Mouse (Mus musculus): ENCODE data around the gene Tmprss11a. TPM values are rescaled to one million over a fixed set of nuclear protein-coding genes. Genes with fewer than 3 reads are reported as not detected.

The Tmprss11a gene
- total RNA-seq (2021) = not detected
- long read RNA-seq, experiment 1 = 0 reads
- long read RNA-seq, experiment 2 = 0 reads

DNA sequence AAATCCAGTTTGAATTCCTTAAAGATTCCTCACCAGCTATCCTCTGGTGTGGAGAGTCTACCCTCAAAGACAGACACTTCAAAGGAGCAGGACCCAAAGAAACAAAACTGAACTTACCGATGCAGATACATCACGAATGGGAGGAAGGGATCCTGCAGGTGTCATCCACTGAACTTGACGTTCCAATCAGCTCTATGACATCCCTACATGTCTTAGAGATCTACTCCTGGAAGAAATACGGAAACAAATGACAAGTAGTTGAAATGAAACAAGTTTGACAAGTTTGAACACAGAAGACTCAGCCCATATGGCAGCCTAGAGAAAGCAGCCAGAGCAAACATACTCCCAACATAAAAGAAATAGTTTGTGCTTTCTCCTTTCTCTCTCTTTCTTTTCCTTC is at the start of gene Tmprss11a:
Tmprss11a (minus strand) TSS at position 101 of the 400 bp plus-strand sequence.
- DNase-seq (ENCODE audit: low spot score) = no peak

DNA sequence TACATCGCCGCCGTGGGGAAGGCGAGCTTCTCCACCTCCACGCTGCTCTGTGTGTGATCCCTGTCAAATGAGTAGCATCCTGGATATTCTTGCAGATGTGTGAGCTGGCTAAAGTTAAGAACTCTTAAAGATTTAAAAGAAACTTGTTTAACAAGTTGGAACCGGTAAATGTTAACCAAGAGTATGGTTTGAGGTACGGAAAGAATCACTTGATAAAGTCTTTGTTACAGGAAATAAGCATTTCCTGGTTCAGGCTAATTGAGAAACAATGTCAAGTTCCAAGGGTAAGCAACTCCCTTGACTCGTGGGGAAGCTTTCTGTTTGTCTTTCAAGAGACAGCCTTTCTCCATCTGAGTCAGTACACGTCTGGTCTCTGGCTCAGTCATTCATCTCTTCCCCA is 49.7 kb upstream of the Tmprss11a start, which contains the start of gene Tmprss11g:
Tmprss11g (minus strand) TSS at position 101 of the 400 bp plus-strand sequence.
- DNase-seq (ENCODE audit: low spot score) = no peak

DNA sequence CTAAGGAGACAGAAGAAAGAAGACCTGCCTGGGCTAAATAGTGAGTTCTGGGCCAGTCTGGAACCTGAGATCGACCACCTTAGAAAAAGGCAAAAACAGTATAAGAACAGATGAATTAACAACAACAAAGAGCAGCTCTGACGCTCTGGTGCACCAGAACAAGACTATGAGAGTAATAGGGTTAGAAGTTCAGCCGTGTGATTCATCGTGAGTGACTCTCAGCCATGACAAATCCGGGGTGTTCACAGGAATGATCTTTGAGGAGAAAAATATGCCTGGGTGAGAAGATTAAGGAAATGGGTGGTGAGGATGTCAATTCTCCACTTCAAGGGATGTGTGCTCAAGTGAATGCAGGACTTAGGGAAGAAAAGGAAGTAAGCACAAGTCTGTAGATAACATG is 42.7 kb upstream of the Tmprss11a start:
- no peak for DNase-seq (ENCODE audit: low spot score)

DNA sequence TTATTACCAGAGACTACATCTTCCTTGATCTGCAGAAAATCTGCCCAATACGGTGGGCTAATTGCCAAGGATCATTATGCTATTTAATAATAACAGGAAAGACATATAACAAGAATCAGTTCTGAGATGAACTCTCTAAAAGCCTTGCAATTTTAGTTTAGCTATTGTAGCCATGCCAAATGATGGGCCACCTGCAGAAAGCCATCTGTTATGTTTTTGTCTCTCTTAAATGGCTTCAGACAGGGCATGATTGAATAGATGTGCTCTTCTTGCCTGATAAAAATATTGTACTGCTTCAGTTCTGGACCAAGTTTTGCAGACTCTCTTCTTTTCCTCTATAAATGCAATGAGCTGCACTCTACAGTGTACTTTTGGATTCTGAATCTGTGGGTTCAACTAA is 24.7 kb upstream of the Tmprss11a start:
- DNase-seq (ENCODE audit: low spot score) = no peak

DNA sequence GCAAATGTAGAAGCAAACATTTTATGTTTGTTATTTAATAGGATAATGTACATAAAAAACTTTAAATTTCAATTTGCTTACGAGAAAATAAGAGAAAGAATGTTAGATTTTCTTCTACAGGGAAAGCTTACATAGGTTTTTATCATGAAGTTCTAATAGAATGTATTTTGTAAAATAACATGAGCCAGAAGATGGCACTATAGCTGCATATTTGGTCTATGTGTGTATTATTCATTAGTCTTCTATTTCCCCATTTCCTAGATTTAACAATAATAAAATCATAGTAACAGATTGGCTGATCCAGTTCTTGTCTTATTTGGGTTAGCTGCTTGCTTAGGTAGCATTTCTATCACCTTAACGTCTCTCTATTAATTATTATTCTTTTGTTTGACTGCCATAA is 13.8 kb upstream of the Tmprss11a start:
- DNase-seq (ENCODE audit: low spot score) = no peak

DNA sequence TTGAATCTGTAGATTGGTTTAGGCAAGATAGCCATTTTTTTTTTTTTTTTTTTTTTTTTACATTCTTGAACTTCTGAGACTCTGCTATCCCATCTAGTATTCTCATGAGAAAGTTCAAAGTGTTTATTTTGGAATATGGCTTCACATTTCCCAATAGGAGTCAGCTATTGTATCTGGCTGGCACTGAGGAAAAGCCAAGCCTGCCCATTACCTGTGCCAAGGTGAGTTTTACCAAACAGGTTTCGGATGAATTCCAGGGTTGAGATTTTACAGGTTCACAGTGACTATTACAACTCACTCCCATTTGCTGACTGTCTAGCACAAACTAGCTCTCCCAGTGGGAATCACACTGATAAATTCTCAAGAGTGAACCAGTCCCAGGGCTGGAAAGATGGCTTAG is 13.2 kb upstream of the Tmprss11a start:
- DNase-seq (ENCODE audit: low spot score) = no peak

DNA sequence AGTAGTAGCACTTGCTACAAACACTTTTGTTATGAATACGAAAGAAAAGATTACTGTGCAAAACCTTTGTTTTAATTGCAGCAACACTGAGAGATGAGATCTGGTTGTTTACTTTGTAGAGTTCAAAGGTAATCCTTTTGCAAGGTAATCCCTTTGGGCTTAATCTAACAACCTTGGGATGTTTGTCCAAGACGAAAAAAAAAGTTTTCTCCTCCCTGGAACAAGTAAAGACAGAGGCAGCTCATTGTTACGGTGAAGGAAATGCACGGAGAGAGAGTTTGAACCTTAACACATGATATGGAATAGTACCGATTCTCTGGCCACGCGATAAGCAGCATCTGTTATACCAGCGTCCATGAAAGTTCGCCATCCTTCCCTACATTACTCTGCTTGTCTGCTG is 5.1 kb upstream of the Tmprss11a start:
- no peak for DNase-seq (ENCODE audit: low spot score)

DNA sequence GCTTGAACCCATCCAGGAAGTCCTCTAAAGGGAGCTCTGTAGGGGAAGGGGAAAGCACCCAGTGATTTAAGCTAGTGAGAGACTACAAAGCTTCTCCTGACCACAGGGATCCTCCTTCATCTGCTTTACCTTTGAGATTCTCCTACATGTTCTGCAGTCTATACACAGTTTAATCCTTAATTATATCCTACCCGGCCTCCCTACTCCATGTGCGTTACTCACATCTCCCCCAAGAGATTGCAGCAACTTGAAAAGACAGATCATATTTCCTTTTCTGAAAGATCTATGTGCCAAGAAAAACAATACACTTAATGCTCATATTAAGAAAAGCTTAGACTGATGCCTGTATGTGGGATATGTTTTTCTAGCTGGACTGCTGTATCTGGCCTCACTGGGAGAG is 29.5 kb downstream of the Tmprss11a start:
- no peak for DNase-seq (ENCODE audit: low spot score)

DNA sequence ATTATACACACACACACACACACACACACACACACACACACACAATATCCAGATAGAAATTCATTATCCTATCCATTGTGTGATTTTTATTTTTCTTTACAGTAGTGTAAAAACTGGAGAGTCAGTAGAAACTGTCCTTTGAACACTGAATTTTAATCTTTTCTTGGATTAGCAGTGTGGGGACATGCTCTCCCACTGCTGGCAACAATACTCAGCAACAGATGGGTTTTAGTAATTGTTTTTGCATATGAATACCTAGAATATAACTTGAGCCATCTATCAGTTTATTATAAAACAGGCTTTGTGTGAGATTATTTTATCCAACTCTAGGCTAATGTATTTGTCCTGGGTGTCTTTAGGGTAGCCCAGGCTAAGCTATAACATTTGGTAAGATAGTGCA is 30.2 kb downstream of the Tmprss11a start:
- no peak for DNase-seq (ENCODE audit: low spot score)

DNA sequence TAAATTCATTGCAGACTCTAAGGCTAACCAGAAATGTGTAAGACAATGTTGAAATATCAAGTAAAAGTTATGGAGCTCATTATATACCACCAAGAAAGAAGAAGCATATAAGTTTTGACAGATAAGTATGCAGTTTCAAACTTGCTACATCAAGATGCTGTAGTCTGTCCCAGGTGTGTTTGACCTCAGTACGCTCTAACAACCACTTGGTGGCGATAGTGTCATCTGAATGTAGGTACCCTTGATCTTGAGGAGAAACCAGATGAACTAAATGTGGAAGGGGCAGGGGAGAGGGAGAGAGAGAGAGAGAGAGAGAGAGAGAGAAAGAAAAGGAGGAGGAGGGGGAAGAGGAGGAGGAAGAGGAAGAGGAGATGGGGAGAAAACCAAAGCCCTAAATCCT is 36.1 kb downstream of the Tmprss11a start:
- no peak for DNase-seq (ENCODE audit: low spot score)

DNA sequence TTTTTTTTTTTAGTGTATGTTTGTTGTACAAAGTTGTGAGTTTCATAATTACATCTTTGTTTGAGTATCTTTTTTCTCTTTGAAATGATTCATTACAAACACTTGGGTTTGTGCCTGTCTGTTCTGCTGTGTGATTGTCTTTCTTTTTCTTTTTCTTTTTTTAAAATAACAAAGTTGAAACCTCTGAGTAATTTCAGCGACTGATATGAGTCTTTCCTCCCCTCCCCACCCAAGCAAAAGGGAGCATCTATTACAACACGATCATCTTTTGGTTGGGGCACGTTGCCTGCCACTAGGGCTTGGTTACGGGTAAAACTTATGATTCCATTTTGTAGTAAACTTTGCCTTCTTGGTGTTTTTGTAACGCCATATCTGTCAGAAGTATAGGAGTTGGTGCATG is 37.7 kb downstream of the Tmprss11a start:
- no peak for DNase-seq (ENCODE audit: low spot score)

DNA sequence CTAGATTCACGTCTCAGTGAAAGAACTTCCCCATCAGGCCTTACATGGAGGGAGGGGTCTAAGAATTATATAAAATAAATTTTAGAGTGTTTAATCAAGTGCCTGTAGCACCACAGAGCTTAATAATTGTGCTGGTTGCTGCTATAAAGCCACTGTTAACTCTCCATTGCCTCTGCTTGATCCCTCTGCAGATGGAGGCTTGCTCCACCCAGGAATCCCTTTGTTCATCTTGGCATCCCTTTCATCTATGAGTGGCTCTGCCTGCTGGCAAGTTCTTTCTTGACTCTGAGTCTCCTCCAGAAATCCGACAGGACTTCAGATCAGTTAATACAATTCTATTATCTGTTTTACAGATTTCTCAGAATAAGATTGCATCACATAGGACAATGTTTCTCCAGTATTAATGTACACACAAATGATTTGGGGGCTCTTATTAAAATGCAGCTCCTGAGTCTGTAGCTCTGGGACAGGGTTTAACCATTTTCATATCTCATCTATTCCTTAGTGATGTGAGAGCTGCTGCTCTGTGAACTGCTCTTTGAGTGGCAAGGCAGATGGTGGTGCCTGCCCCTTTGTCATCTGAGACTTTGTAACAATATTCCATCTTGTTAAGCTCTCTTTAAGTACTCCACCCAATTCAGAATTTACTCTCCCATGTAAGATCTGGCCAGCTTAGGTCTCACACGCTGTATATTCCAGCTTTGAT is 47.3 kb downstream of the Tmprss11a start:
- DNase-seq (ENCODE audit: low spot score) = no peak

DNA sequence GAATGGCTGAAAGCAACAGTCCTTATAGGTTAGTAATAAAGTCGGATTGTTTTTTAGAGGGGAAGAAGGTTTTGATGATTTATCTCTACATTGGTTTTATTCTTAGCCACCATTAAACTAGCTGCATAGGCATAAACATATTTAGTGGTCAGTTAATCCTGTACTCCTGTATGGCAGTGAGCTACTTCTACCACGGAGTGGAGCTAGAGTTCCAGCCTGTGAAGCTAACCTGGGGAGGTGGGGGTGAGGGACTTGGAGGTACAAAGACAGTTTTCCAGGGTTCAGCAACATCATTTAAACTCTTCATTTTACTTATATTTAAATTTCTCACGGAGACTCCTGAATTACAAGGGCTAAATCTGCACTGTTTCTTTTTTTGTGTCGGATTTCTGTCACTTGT is 49.3 kb downstream of the Tmprss11a start:
- DNase-seq (ENCODE audit: low spot score) = no peak

DNA sequence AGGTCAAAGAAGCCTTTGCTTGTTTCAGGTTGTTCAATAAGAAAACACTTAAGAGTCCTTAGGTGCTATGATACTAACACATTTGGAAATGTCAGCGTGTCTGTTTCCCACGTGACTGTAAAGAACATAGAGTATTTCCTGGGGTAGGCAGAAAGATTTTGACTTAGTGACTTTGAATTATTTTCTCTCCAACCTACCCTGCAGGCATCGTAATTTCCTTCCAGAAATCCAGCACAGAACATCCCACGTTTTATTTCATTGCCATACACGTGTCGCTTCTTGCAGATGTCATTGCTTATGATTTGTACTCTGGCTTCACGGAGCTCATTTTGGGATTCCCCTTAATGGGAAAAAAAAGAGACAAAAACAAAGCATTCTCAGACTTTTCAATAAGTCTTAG is 54.5 kb downstream of the Tmprss11a start:
- DNase-seq (ENCODE audit: low spot score) = no peak

DNA sequence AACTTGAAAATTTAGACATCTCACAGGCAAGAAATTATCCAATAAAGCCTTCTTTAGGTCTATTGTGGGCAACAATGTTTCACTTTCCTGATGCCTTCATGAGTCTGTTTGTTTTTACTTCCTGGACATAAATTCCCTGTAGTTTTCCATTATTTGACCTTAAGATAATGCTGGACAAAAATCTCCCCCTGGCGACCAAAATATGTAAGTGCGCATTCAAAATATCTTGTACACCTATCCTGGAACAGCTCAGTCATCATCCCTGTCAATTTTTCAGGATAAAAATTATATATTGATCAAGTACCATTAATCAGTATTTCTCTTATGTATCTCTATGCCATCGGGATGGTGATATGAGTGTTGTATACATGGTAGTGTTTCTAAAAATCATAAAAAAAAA is 58.0 kb downstream of the Tmprss11a start:
- peak; percentile 3 for DNase-seq (ENCODE audit: low spot score)

DNA sequence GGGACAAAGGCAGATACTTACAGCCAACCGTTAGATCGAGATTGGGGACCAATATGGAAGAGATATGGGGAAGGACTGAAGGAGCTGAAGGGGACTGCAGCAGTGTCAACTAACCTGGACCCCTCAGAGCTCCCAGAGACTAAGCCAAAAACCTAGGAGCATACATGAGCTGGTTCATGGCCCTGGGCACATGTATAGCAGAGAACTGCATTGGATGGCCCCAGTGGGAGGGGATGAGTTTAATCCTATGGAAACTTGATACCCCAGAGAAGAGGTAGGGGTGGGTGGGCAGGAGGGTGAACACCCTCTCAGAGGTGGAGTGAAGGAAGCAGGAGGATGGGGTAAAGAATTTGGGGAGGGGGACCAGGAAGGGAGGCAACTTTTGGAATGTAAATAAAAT is 60.8 kb downstream of the Tmprss11a start:
- DNase-seq (ENCODE audit: low spot score) = no peak

DNA sequence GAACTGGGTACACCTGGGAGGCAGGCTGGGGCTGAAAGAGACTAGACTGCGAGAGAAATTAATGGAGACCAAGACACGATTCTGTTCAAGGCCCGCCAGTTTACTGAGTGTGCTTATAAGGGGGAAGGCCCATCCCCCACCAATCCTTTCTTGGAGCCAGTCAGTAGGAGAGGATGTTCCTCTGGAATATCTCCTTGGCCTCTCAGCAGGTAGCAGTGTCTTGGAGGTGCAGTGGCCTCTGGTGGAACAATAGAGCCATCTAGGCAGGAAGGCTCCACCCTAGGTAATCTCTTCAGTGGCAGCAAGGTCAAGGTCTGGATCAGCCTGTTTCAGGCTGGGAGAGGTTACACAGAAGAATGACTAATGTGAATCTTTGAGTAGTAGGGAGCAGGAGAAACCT is 61.6 kb downstream of the Tmprss11a start:
- DNase-seq (ENCODE audit: low spot score) = no peak

DNA sequence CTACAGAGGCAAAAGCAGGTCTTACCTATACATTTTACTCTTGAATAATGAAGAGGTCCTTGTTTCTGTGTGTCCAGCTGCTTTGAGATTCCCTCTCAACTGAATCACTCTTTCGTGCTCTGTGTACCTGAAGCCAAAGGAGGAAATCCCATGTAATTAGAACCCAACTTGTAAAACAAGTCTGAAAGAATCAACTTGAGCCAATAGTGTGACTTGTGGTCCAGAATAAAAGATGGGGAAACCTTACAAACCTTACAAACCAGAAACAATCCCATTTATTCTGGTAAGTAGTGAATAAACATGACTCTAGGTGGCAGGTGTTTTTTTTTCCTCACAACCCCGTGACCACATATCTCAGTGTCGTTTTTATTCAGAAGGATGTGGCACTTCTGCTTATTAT is 95.5 kb downstream of the Tmprss11a start, which contains the start of gene Tmprss11d:
Tmprss11d (minus strand) TSS at position 101 of the 400 bp plus-strand sequence.
- DNase-seq (ENCODE audit: low spot score) = no peak

Other genes with a start within 250 kb of the Tmprss11a start
- not detected for gene Tmprss11c, start 179.7 kb downstream of the Tmprss11a start, total RNA-seq (2021)
- gene Tmprss11d, start 95.6 kb downstream of the Tmprss11a start, total RNA-seq (2021) = not detected
- gene Tmprss11g, start 49.6 kb upstream of the Tmprss11a start, total RNA-seq (2021) = not detected
- not detected for gene Tmprss11f, start 163.4 kb upstream of the Tmprss11a start, total RNA-seq (2021)
- not detected for gene Tmprss11b, start 207.4 kb upstream of the Tmprss11a start, total RNA-seq (2021)